Mouse (Mus musculus) ovary, postnatal 14 days (tissue): ENCODE measurements around the gene Rab1a.

Experiments used
- DNase-seq: peaks from one replicate; pipeline ENCODE4 v3.0.0; 2022; ENCODE audit warnings: low spot score

Gene Rab1a

GRCm38 (mm10) chr11:20247146-20247855, 46.1 kb downstream of the Rab1a start:
- no peak for DNase-seq

GRCm38 (mm10) chr11:20248277-20248676, 47.0 kb downstream of the Rab1a start:
- no peak for DNase-seq

- DNase-seq = peak; percentile 27
These were observed 47.6 kb downstream of the Rab1a start for GRCm38 (mm10) chr11:20248840-20249239.

GRCm38 (mm10) chr11:20249296-20250110, 48.3 kb downstream of the Rab1a start, which contains the start of gene Cep68:
TSS of gene Cep68 (minus strand) at chr11:20249429.
- DNase-seq = peak; percentile 89

GRCm38 (mm10) chr11:20250476-20251178, 49.4 kb downstream of the Rab1a start:
- no peak for DNase-seq

- DNase-seq = no peak
These were observed 51.9 kb downstream of the Rab1a start for GRCm38 (mm10) chr11:20253088-20253487.

GRCm38 (mm10) chr11:20254791-20255190, 53.6 kb downstream of the Rab1a start:
- no peak for DNase-seq

GRCm38 (mm10) chr11:20262628-20263380, 61.6 kb downstream of the Rab1a start:
- DNase-seq = no peak

- no peak for DNase-seq
These were observed 68.7 kb downstream of the Rab1a start for GRCm38 (mm10) chr11:20269885-20270284.

- no peak for DNase-seq
These were observed 74.7 kb downstream of the Rab1a start for GRCm38 (mm10) chr11:20275974-20276373.
